Mouse (Mus musculus): ENCODE measurements around the gene Zfp322a. TPM values are rescaled to one million over a fixed set of nuclear protein-coding genes. Genes with fewer than 3 reads are reported as not detected.
"Not testable (repeated sequence)": the region's sequence is repeated elsewhere in the genome, so short reads cannot be mapped to it uniquely, and the experiment has no call there.

Gene Zfp322a
- polyA plus RNA-seq, 1 experiment: 3.7 TPM

- TF ChIP-seq CTCF (IDR thresholded peaks at IDR 0.05; ENCODE audit: borderline replicate concordance, control insufficient read depth, extremely low read depth, insufficient read depth, low read length, poor library complexity) (no peak), POLR2A (IDR thresholded peaks at IDR 0.05; ENCODE audit: control insufficient read depth, extremely low read depth, insufficient read depth, low read length, poor library complexity) (no peak)
- Histone ChIP-seq H3K36me3 (ENCODE audit: control insufficient read depth, insufficient read depth, low read length) (no peaks in the 10 kb centered on the region), H3K4me3 (ENCODE audit: control insufficient read depth, insufficient read depth, low read length) (no peak overlapping the region), H3K4me1 (replicated peaks; ENCODE audit: control insufficient read depth, insufficient read depth, low read length) (peaks cover 5% of the 10 kb centered on the region), H3K27me3 (ENCODE audit: control insufficient read depth, insufficient read depth, low read length) (0 out of 2 replicates have a peak, but pooled peaks cover 2% of the 10 kb centered on the region), H3K27ac (ENCODE audit: control insufficient read depth, insufficient read depth, low read length) (no peak overlapping the region)
- DNase-seq: no peak
- 51% methylated on average over 2 of the region's 2 CpGs for WGBS
These were observed 33.6 kb upstream of the Zfp322a start for GRCm38 (mm10) chr13:23402626-23403025.

GRCm38 (mm10) chr13:23401683-23402527 lies 32.9 kb upstream of the Zfp322a start:
- no peaks in the 10 kb centered on the region for H3K36me3 ChIP-seq (ENCODE audit: control insufficient read depth, insufficient read depth, low read length)
- H3K4me3 ChIP-seq (ENCODE audit: control insufficient read depth, insufficient read depth, low read length): no peak overlapping the region
- H3K4me1 ChIP-seq (replicated peaks; ENCODE audit: control insufficient read depth, insufficient read depth, low read length): peaks cover 5% of the 10 kb centered on the region
- TF ChIP-seq POLR2A (IDR thresholded peaks at IDR 0.05; ENCODE audit: control insufficient read depth, extremely low read depth, insufficient read depth, low read length, poor library complexity) (no peak), CTCF (IDR thresholded peaks at IDR 0.05; ENCODE audit: borderline replicate concordance, control insufficient read depth, extremely low read depth, insufficient read depth, low read length, poor library complexity) (peak; percentile 67; the same call in 1 of the 2 replicates)
- WGBS: 18% methylated on average over 19 of the region's 19 CpGs
- peaks cover 2% of the 10 kb centered on the region; the same call in 1 of the 2 replicates for H3K27me3 ChIP-seq (ENCODE audit: control insufficient read depth, insufficient read depth, low read length)
- DNase-seq: peak; percentile 76
- no peak overlapping the region for H3K27ac ChIP-seq (ENCODE audit: control insufficient read depth, insufficient read depth, low read length)

- DNase-seq: no peak
- H3K4me3 ChIP-seq (ENCODE audit: control insufficient read depth, insufficient read depth, low read length): no peak overlapping the region
- TF ChIP-seq CTCF (IDR thresholded peaks at IDR 0.05; ENCODE audit: borderline replicate concordance, control insufficient read depth, extremely low read depth, insufficient read depth, low read length, poor library complexity) (no peak), POLR2A (IDR thresholded peaks at IDR 0.05; ENCODE audit: control insufficient read depth, extremely low read depth, insufficient read depth, low read length, poor library complexity) (no peak)
- peaks cover 6% of the 10 kb centered on the region; the same call in 1 of the 2 replicates for H3K27me3 ChIP-seq (ENCODE audit: control insufficient read depth, insufficient read depth, low read length)
- no peak overlapping the region for H3K27ac ChIP-seq (ENCODE audit: control insufficient read depth, insufficient read depth, low read length)
- H3K36me3 ChIP-seq (ENCODE audit: control insufficient read depth, insufficient read depth, low read length): no peaks in the 10 kb centered on the region
- H3K4me1 ChIP-seq (replicated peaks; ENCODE audit: control insufficient read depth, insufficient read depth, low read length): peaks cover 10% of the 10 kb centered on the region
- WGBS: 30% methylated on average over 24 of the region's 24 CpGs
These were observed 32.0 kb upstream of the Zfp322a start for GRCm38 (mm10) chr13:23400771-23401682.

- H3K36me3 ChIP-seq (ENCODE audit: control insufficient read depth, insufficient read depth, low read length); DNase-seq; H3K27ac ChIP-seq (ENCODE audit: control insufficient read depth, insufficient read depth, low read length); H3K4me3 ChIP-seq (ENCODE audit: control insufficient read depth, insufficient read depth, low read length): not testable (repeated sequence)
- WGBS: 20% methylated on average over 14 of the region's 14 CpGs
- Histone ChIP-seq H3K27me3 (ENCODE audit: control insufficient read depth, insufficient read depth, low read length) (peaks cover 18% of the 10 kb centered on the region), H3K4me1 (replicated peaks; ENCODE audit: control insufficient read depth, insufficient read depth, low read length) (peaks cover 12% of the 10 kb centered on the region)
These were observed 27.9 kb upstream of the Zfp322a start for GRCm38 (mm10) chr13:23396913-23397312.

DNA sequence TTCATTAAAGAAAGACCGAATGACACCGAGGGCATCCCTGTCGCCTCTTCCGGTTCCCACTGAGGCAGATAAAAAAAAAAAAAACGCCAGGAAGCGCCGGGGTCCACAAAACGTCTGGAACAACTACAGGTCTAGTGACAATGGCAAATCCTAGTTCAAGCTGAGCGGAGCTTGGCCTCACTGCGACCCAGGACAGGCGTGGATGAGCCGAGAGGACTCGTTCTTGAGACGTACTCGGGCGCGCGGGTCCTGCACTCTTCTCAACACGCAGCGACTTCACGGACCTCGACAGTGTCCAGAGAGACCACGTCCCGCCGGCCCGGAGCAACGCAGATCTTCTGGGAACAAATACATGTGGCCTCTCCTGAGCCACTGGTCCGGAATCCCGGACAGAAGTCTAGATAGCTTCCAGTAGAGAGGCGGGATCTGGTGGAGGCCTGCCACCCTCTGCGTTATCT lies 27.3 kb upstream of the Zfp322a start:
- peaks cover 9% of the 10 kb centered on the region; the same call in 1 of the 2 replicates for H3K4me1 ChIP-seq (replicated peaks; ENCODE audit: control insufficient read depth, insufficient read depth, low read length)
- H3K27ac ChIP-seq (ENCODE audit: control insufficient read depth, insufficient read depth, low read length): no peak overlapping the region
- 4% methylated on average over 31 of the region's 31 CpGs for WGBS
- no peak for TF ChIP-seq POLR2A (IDR thresholded peaks at IDR 0.05; ENCODE audit: control insufficient read depth, extremely low read depth, insufficient read depth, low read length, poor library complexity)
- no peak for TF ChIP-seq CTCF (IDR thresholded peaks at IDR 0.05; ENCODE audit: borderline replicate concordance, control insufficient read depth, extremely low read depth, insufficient read depth, low read length, poor library complexity)
- peaks cover 18% of the 10 kb centered on the region for H3K27me3 ChIP-seq (ENCODE audit: control insufficient read depth, insufficient read depth, low read length)
- no peak overlapping the region for H3K4me3 ChIP-seq (ENCODE audit: control insufficient read depth, insufficient read depth, low read length)
- no peaks in the 10 kb centered on the region for H3K36me3 ChIP-seq (ENCODE audit: control insufficient read depth, insufficient read depth, low read length)
- DNase-seq: no peak

All from thymus, adult 2 months (tissue).